Mouse (Mus musculus) forebrain, postnatal 0 days (tissue): Measurements from ENCODE around the gene Pnpla5. TPM values are rescaled to one million over a fixed set of nuclear protein-coding genes. Genes with fewer than 3 reads are reported as not detected.

Experiments
- ATAC-seq: fragments of 200-750 bp; cut with Nextera tagmentation; 2 replicates; pipeline ENCODE4 v1.8.0; 2017; ENCODE audit warnings: mild to moderate bottlenecking, moderate library complexity
- DNase-seq: peaks from one replicate; pipeline ENCODE4 v3.0.0-alpha.2; 2015
- H3K27ac ChIP-seq: fragments of 300-500 bp; sonication (generic); 2 replicates; pipeline ENCODE4 v1.5.1; 2014; ENCODE audit warnings: low read depth, mild to moderate bottlenecking, antibody characterized with exemption, low read length, moderate library complexity, mixed read lengths
- H3K27me3 ChIP-seq: fragments of 300-500 bp; sonication (generic); 2 replicates; pipeline ENCODE4 v1.6.1; 2014; ENCODE audit warnings: mild to moderate bottlenecking, low read length, mixed read lengths; ENCODE audit not compliant: insufficient read depth
- H3K36me3 ChIP-seq: fragments of 300-500 bp; sonication (generic); 2 replicates; pipeline ENCODE4 v1.6.1; 2014; ENCODE audit warnings: mild to moderate bottlenecking, moderate library complexity; ENCODE audit not compliant: insufficient read depth
- H3K4me1 ChIP-seq: fragments of 300-500 bp; sonication (generic); 2 replicates; pipeline ENCODE4 v1.6.1; 2014; ENCODE audit warnings: antibody characterized with exemption; ENCODE audit not compliant: insufficient read depth
- H3K4me2 ChIP-seq: fragments of 300-500 bp; sonication (generic); 2 replicates; pipeline ENCODE4 v1.6.1; 2014; ENCODE audit warnings: low read depth, mild to moderate bottlenecking, moderate library complexity
- H3K4me3 ChIP-seq: fragments of 300-500 bp; sonication (generic); 2 replicates; pipeline ENCODE4 v1.5.1; 2014; ENCODE audit warnings: low read depth, low read length, mixed read lengths
- H3K9ac ChIP-seq: fragments of 300-500 bp; sonication (generic); 2 replicates; pipeline ENCODE4 v1.6.1; 2014; ENCODE audit warnings: mild to moderate bottlenecking
- H3K9me3 ChIP-seq: fragments of 300-500 bp; sonication (generic); 2 replicates; pipeline ENCODE4 v1.6.1; 2016; ENCODE audit warnings: low read length
- CTCF ChIP-seq: sonication (generic); IDR thresholded peaks from 2 replicates; pipeline ENCODE4 v1.5.1; 2016; ENCODE audit warnings: antibody characterized with exemption, control low read depth, low read depth
- WGBS: fragments of 180-500 bp; shearing (Covaris S2); extraction: QIAGEN DNeasy Blood & Tissue Kit; methylation state at CpG from one replicate; pipeline ENCODE4 v1.1.7; 2014; 5-methylcytosine and 5-hydroxymethylcytosine counted together
- polyA plus RNA-seq: library from polyadenylated mRNA; unstranded; fragments of >200 nt; fragmentation: Nextera tagmentation; extraction: Ambion mirVana; gene quantifications from 2 replicates; pipeline ENCODE4 v1.2.1, GENCODE M21; 2015
- total RNA-seq: library from RNA; depleted of rRNA; stranded (reverse); fragments of >200 nt; gene quantifications from 2 replicates; pipeline ENCODE4 v1.2.3, GENCODE M21; 2014

Gene Pnpla5
- total and polyA plus RNA-seq, 2 experiments from 2014 or later = not detected

DNA sequence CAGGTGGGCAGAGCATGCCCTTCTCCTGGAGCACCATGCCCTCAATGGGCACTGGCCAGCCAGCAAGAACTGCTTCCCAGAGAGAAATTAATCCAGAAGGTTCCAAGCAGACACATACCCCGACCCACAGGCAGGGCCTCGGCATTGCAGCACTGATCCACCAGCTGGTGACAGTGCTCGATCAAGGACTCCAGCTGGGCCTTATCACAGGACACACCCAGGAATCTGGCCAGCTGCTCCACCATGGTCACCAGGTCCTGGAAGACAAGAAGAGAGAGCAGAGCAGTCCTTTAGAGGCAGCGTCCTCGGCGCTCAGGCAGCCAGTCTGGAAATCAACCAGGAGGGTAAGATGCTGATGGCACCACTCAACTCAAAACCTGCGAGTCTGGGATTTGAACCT is 42.9 kb downstream of the Pnpla5 start:
- no peak for TF ChIP-seq CTCF
- H3K4me3 ChIP-seq = no peak overlapping the region
- no peak overlapping the region for H3K27ac ChIP-seq
- H3K4me1 ChIP-seq = no peaks in the 10 kb centered on the region
- DNase-seq = no peak
- no peak overlapping the region for H3K9ac ChIP-seq
- no peak overlapping the region for H3K4me2 ChIP-seq
- no peak for ATAC-seq
- no peaks in the 10 kb centered on the region for H3K27me3 ChIP-seq
- 87% methylated on average over 7 of the region's 7 CpGs for WGBS
- H3K9me3 ChIP-seq = no peaks in the 10 kb centered on the region
- peaks cover 43% of the 10 kb centered on the region for H3K36me3 ChIP-seq

DNA sequence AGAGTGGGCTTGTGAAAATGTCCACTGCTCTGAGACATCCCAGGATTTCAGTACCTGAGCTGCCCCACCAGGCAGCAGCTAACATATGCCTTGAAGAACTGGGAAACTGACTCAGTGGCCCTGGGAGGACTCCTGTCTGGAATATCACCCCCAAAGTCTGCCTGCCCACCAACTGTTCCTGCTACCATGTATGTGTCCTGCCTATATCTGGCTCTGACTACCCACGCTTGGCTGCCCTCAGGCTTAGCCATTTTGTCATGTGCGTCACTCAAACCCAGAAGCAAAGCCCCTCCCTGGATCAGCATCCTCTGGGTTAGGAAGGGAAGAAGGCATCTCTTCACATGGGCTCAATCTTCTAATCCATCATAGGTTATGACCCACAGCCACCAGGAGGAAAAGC is 43.5 kb downstream of the Pnpla5 start:
- DNase-seq (no peak), ATAC-seq (no peak)
- H3K4me3 ChIP-seq = no peak overlapping the region
- H3K9ac ChIP-seq = no peak overlapping the region
- no peaks in the 10 kb centered on the region for H3K27me3 ChIP-seq
- H3K27ac ChIP-seq = no peak overlapping the region
- no peak for TF ChIP-seq CTCF
- H3K4me1 ChIP-seq = no peaks in the 10 kb centered on the region
- no peak overlapping the region for H3K4me2 ChIP-seq
- 88% methylated on average over 2 of the region's 2 CpGs for WGBS
- H3K36me3 ChIP-seq = peaks cover 37% of the 10 kb centered on the region
- H3K9me3 ChIP-seq = no peaks in the 10 kb centered on the region

DNA sequence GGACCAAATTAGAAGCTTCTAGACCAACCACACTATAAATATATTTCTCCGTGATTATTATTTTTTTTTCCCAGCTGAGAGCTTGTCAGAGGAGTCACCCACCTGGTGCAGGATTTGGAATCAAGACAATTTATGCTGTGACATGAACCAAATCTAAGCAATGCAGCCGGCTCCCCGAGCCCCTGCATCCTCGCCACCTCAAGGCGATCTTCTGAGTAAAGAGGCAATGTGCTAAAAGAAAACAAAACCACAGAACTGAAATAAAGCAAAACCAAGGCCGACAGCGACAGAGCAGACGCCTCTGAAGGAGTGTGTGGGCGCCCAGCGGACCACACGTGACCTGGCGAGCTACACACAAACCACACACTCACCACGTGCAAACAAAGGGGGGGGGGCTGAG is 44.3 kb downstream of the Pnpla5 start:
- Histone ChIP-seq H3K36me3 (peaks cover 35% of the 10 kb centered on the region), H3K27ac (no peak overlapping the region), H3K4me3 (no peak overlapping the region), H3K27me3 (no peaks in the 10 kb centered on the region), H3K4me2 (no peak overlapping the region), H3K9me3 (no peaks in the 10 kb centered on the region), H3K9ac (no peak overlapping the region), H3K4me1 (no peaks in the 10 kb centered on the region)
- ATAC-seq (no peak), DNase-seq (no peak)
- no peak for TF ChIP-seq CTCF
- WGBS = 60% methylated on average over 13 of the region's 13 CpGs

DNA sequence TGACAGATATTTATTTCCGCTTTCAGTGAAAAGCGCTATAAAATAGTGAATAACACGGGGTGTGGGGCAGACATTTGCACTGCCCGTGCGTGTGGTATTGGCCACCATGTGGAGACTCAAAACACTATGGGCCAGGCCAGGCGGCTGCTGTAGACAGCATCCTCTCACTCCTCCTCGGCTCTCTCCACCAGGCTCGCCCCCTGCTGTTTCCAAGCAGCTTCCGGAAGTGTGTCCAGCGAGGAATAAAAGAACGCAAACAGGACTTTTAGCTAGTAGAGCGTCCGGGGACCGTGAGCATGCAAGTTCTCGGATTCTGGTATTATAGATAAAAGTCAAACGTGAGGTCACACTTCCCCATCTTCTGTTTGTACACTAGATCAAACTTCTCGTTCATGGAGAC is 45.8 kb downstream of the Pnpla5 start:
- WGBS = 57% methylated on average over 17 of the region's 17 CpGs

GRCm38 (mm10) chr15:84074705-84075185 is 48.2 kb downstream of the Pnpla5 start:
- no peaks in the 10 kb centered on the region for H3K9me3 ChIP-seq
- peaks cover 8% of the 10 kb centered on the region; the same call in 1 of the 2 replicates for H3K4me1 ChIP-seq
- no peaks in the 10 kb centered on the region for H3K27me3 ChIP-seq
- peak overlapping the region; percentile 4; the same call in 1 of the 2 replicates for H3K4me2 ChIP-seq
- peaks cover 20% of the 10 kb centered on the region for H3K36me3 ChIP-seq
- 16% methylated on average over 17 of the region's 17 CpGs for WGBS
- no peak overlapping the region for H3K9ac ChIP-seq
- peak; percentile 52; the same call in 1 of the 2 replicates for TF ChIP-seq CTCF
- DNase-seq (no peak), ATAC-seq (no peak)
- H3K4me3 ChIP-seq = no peak overlapping the region
- no peak overlapping the region for H3K27ac ChIP-seq

More for the DNA sequence above, 45.8 kb downstream of the Pnpla5 start:
- ATAC-seq (no peak), DNase-seq (no peak)
- 0 out of 2 replicates have a peak, but pooled peaks cover 4% of the 10 kb centered on the region for H3K4me1 ChIP-seq
- no peak overlapping the region for H3K9ac ChIP-seq
- H3K27me3 ChIP-seq = no peaks in the 10 kb centered on the region
- no peak overlapping the region for H3K4me2 ChIP-seq
- no peaks in the 10 kb centered on the region for H3K9me3 ChIP-seq
- TF ChIP-seq CTCF = peak; percentile 18; the same call in 1 of the 2 replicates
- H3K27ac ChIP-seq = no peak overlapping the region
- no peak overlapping the region for H3K4me3 ChIP-seq
- peaks cover 30% of the 10 kb centered on the region for H3K36me3 ChIP-seq

- peak; percentile 93 for TF ChIP-seq CTCF
- WGBS = 8% methylated on average over 13 of the region's 15 CpGs
- peak overlapping the region; percentile 4; the same call in 1 of the 2 replicates for H3K4me2 ChIP-seq
Observed at GRCm38 (mm10) chr15:84073911-84074704, 48.9 kb downstream of the Pnpla5 start.

DNA sequence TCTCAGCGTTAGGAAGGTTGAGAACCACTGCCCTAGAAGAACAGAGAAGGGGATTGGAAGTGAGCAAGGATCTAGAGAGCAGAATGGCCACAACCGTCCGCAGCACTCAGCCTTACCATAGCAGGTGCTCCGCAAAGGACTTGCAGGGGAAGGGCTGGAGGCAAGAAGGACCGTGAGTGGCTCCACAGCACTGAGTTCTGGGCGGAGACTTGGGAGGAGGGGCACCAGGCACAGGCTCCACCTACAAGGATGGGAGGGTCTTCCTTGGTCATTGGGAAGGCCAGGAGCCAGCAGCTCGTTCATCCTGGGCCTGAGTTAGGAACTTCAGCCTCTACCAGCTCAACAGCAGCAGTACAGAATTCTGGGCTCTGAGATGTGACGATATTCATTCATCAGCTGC is 49.9 kb downstream of the Pnpla5 start:
- no peak for ATAC-seq
- Histone ChIP-seq H3K4me2 (no peak overlapping the region), H3K4me3 (no peak overlapping the region), H3K36me3 (peaks cover 13% of the 10 kb centered on the region), H3K9me3 (no peaks in the 10 kb centered on the region), H3K27ac (no peak overlapping the region), H3K4me1 (peaks cover 16% of the 10 kb centered on the region; the same call in 1 of the 2 replicates), H3K9ac (no peak overlapping the region), H3K27me3 (no peaks in the 10 kb centered on the region)
- WGBS = 29% methylated on average over 8 of the region's 8 CpGs
- no peak for DNase-seq
- TF ChIP-seq CTCF = no peak

More at GRCm38 (mm10) chr15:84073911-84074704, 48.9 kb downstream of the Pnpla5 start:
- peaks cover 13% of the 10 kb centered on the region; the same call in 1 of the 2 replicates for H3K4me1 ChIP-seq
- H3K36me3 ChIP-seq = peaks cover 14% of the 10 kb centered on the region
- H3K4me3 ChIP-seq = no peak overlapping the region
- H3K27me3 ChIP-seq = no peaks in the 10 kb centered on the region
- no peaks in the 10 kb centered on the region for H3K9me3 ChIP-seq
- ATAC-seq (no peak), DNase-seq (peak; percentile 89)
- H3K9ac ChIP-seq = no peak overlapping the region
- no peak overlapping the region for H3K27ac ChIP-seq
